Mouse (Mus musculus) liver, embryonic 14.5 days (tissue): ENCODE measurements at regions not wholly inside any gene's neighbourhood (a gene's known extent, or its start where the extent isn't known, plus 50 kb on each side); places are given as distances from the start of the nearest gene placed in this dataset.

ENCODE experiments used
- CTCF ChIP-seq: IDR thresholded peaks from 2 replicates; pipeline ENCODE4 v1.5.1; 2016; ENCODE audit warnings: antibody characterized with exemption, low read depth, control low read depth
- EP300 ChIP-seq: IDR thresholded peaks from 2 replicates; pipeline ENCODE4 v1.6.1; 2016; ENCODE audit warnings: antibody characterized with exemption, low read depth

GRCm38 (mm10) chr14:106387671-106388070, 281.7 kb downstream of the Trim52 start:
- no peak for TF ChIP-seq EP300
- no peak for TF ChIP-seq CTCF
